Mouse (Mus musculus): Measurements from ENCODE around the gene Tcf23. TPM values are rescaled to one million over a fixed set of nuclear protein-coding genes. Genes with fewer than 3 reads are reported as not detected.
"Not testable (repeated sequence)": the region's sequence is repeated elsewhere in the genome, so short reads cannot be mapped to it uniquely, and the experiment has no call there.

The Tcf23 gene
- polyA plus RNA-seq, 1 experiment from 2014 or later, result not detected

DNA sequence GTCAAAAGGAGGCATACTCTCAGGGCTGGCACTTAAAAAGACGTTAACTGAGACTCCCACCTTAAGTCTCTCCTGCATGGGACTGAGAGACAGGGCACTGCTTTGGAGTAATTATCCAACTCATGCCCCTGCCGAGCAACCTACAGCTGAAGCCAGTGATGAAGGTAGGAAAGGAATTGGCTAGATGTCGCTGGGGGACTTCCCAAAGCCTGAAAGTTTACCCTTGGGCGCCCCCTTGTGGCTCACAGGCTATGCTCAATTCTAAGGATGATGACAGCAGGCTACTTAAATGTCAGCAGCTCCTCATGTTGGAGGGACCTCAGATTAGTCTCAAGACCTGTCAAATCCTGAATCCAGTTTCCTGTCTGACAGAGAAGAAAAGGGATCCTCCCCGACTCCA lies 35.7 kb downstream of the Tcf23 start:
- ChIA-PET POLR2A (interaction anchor here (0.5 to 1.0 kb wide), 3 partner anchors 23 to 115 kb away, joined by 3 to 5 read pairs (median 5); partner anchors contain the start of genes Atraid and Slc5a6), CTCF (interaction anchor here (0.7 to 3.5 kb wide), 25 partner anchors 8 to 86 kb away, joined by 3 to 26 read pairs (median 5); partner anchors contain the start of genes Atraid, Cgref1, Khk and Slc5a6)
- peak; percentile 96 for TF ChIP-seq CTCF (IDR thresholded peaks at IDR 0.05)
- in situ Hi-C loops (cut with MboI; ENCODE audit: low pct_unique_long_range_greater_than_20kb), result loop anchor here (5.0 to 10.0 kb wide), 3 partner anchors 72 to 299 kb away; partner anchors contain the start of gene Mapre3
- H3K27me3 ChIP-seq, result no peaks in the 10 kb centered on the region
- peak; percentile 14 for ATAC-seq
- peak; percentile 44 for DNase-seq (ENCODE audit: low read depth, low spot score)

DNA sequence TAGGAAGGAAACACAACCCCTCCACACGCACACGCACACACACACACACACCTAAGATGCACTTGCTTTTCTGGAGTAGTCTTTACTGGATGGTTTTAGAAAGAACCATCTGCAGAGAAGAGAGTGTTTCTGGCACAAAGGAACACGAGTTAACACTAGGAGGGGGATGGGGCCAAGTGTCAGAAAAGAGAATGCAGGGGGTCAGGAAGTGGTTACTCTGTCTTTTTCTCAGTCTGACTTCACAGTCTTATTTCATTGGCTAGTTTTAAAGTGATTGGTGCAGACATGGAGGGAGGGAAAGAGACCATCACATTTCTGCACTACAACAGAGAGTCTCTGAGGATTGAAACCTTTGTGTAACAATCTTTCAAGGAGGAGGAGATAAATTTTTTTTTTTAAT lies 44.3 kb downstream of the Tcf23 start:
- in situ Hi-C loops (cut with MboI; ENCODE audit: low pct_unique_long_range_greater_than_20kb), result no loop called here
- POLR2A ChIA-PET, result no interaction called here
- DNase-seq (ENCODE audit: low read depth, low spot score) (no peak), ATAC-seq (no peak)
- CTCF ChIA-PET, result interaction anchor here (1.0 to 1.3 kb wide), 2 partner anchors 9 to 37 kb away, joined by 3 to 4 read pairs; no protein-coding TSS in a partner anchor
- TF ChIP-seq CTCF (IDR thresholded peaks at IDR 0.05), result no peak
- H3K27me3 ChIP-seq, result no peaks in the 10 kb centered on the region

DNA sequence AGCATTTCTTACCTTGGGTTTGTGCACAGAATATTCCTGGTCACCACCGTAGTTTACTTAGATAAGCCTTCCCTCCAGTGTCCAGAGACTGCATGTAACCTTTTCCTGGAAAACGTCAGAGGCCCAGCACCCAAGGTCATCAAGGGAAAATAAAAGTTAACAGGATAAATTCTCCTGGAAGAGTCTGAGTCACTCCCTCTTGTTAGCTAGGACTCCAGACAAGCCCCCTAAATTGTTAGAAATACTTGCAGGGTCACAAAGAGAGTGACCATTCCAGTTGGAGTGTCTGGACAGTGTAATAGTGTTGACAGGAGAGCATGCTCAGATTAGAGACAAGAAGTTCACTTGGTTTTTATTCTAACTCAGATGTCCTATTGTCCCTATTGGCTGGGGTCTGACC lies 47.5 kb downstream of the Tcf23 start:
- no peaks in the 10 kb centered on the region for H3K27me3 ChIP-seq
- no peak for TF ChIP-seq CTCF (IDR thresholded peaks at IDR 0.05)
- in situ Hi-C loops (cut with MboI; ENCODE audit: low pct_unique_long_range_greater_than_20kb), result no loop called here
- CTCF ChIA-PET, result interaction anchor here (1.3 to 2.2 kb wide), 2 partner anchors 11 to 28 kb away, joined by 3 to 16 read pairs; no protein-coding TSS in a partner anchor
- DNase-seq (ENCODE audit: low read depth, low spot score) (no peak), ATAC-seq (no peak)
- POLR2A ChIA-PET, result no interaction called here

DNA sequence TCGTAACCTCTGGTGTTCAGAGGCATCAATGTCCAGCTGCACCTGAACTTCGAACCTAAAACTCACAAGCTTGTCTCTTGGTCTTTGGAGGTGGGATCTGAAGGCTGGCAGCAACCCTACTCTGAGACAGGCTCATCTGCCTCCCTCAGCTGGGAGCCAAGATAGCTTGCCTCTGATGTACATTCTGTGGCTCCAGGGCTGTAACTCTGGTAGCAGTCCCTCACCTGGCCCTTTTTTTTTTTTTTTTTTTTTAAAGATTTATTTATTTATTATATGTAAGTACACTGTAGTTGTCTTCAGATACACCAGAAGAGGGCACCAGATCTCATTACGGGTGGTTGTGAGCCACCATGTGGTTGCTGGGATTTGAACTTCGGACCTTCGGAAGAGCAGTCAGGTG lies 53.3 kb downstream of the Tcf23 start:
- DNase-seq (ENCODE audit: low read depth, low spot score); in situ Hi-C loops (cut with MboI; ENCODE audit: low pct_unique_long_range_greater_than_20kb); ATAC-seq; H3K27me3 ChIP-seq; POLR2A ChIA-PET: not testable (repeated sequence)
- CTCF ChIA-PET, result interaction anchor here (1.6 kb wide), 1 partner anchor 17 kb away, joined by 4 read pairs; no protein-coding TSS in a partner anchor
- peak; percentile 10 for TF ChIP-seq CTCF (IDR thresholded peaks at IDR 0.05)

DNA sequence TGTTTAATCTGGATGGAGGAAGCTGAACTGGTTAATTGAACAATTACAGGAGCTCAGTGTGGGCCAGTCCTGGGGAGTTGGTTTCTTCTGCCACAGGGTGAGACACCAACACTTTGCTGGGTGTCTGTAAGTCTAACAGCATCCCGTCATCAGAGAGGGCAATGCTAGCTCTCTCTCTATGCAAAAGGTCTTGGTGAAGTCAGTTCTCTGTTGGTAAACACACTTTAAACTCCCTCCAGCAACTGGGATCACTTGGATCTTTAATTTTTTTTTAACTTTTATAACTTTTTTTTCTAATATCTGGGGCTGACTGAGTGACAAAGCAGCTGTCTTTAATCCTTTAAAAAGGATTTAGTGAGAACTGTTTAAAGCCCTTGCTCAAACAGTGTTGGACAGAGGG lies 54.2 kb downstream of the Tcf23 start:
- ATAC-seq (no peak), DNase-seq (ENCODE audit: low read depth, low spot score) (no peak)
- CTCF ChIA-PET, result no interaction called here
- POLR2A ChIA-PET, result no interaction called here
- no peaks in the 10 kb centered on the region for H3K27me3 ChIP-seq
- TF ChIP-seq CTCF (IDR thresholded peaks at IDR 0.05), result no peak
- in situ Hi-C loops (cut with MboI; ENCODE audit: low pct_unique_long_range_greater_than_20kb), result no loop called here

- TF ChIP-seq CTCF (IDR thresholded peaks at IDR 0.05), result no peak
- POLR2A ChIA-PET, result no interaction called here
- H3K27me3 ChIP-seq, result no peaks in the 10 kb centered on the region
- no peak for ATAC-seq
- CTCF ChIA-PET, result no interaction called here
- DNase-seq (ENCODE audit: low read depth, low spot score), result no peak
- in situ Hi-C loops (cut with MboI; ENCODE audit: low pct_unique_long_range_greater_than_20kb), result no loop called here
Measured at GRCm38 (mm10) chr5:31023254-31023653, 54.8 kb downstream of the Tcf23 start.

- ChIA-PET CTCF (no interaction called here), POLR2A (no interaction called here)
- no peak for TF ChIP-seq CTCF (IDR thresholded peaks at IDR 0.05)
- ATAC-seq (no peak), DNase-seq (ENCODE audit: low read depth, low spot score) (no peak)
- in situ Hi-C loops (cut with MboI; ENCODE audit: low pct_unique_long_range_greater_than_20kb), result no loop called here
- H3K27me3 ChIP-seq, result no peaks in the 10 kb centered on the region
Measured at GRCm38 (mm10) chr5:31024641-31025040, 56.2 kb downstream of the Tcf23 start.

Other genes starting within 250 kb of the Tcf23 start
- 83.2 TPM for gene Mapre3, start 154.0 kb upstream of the Tcf23 start, polyA plus RNA-seq (2021)
- 82.6 TPM for gene Tmem214, start 100.7 kb upstream of the Tcf23 start, polyA plus RNA-seq (2021)
- gene Agbl5, start 80.0 kb upstream of the Tcf23 start, polyA plus RNA-seq (2021), result 34.9 TPM
- 262 TPM for gene Ost4, start 60.9 kb upstream of the Tcf23 start, polyA plus RNA-seq (2021)
- 0.30 TPM for gene Emilin1, start 55.3 kb upstream of the Tcf23 start, polyA plus RNA-seq (2021)
- 45.3 TPM for gene Khk, start 47.2 kb upstream of the Tcf23 start, polyA plus RNA-seq (2021)
- 0.23 TPM for gene Cgref1, start 23.1 kb upstream of the Tcf23 start, polyA plus RNA-seq (2021)
- 226 TPM for gene Preb, start 8.3 kb upstream of the Tcf23 start, polyA plus RNA-seq (2021)
- gene Atraid, start 79.7 kb downstream of the Tcf23 start, polyA plus RNA-seq (2021), result 118 TPM
- gene Slc5a6, start 80.3 kb downstream of the Tcf23 start, polyA plus RNA-seq (2021), result 13.2 TPM
- gene Cad, start 86.1 kb downstream of the Tcf23 start, polyA plus RNA-seq (2021), result 39.8 TPM
- not detected for gene Dnajc5g, start 137.6 kb downstream of the Tcf23 start, polyA plus RNA-seq (2021)
- gene Slc30a3, start 139.6 kb downstream of the Tcf23 start, polyA plus RNA-seq (2021), result 0.06 TPM
- not detected for gene Trim54, start 148.1 kb downstream of the Tcf23 start, polyA plus RNA-seq (2021)
- gene Ucn, start 170.2 kb downstream of the Tcf23 start, polyA plus RNA-seq (2021), result not detected
- 162 TPM for gene Mpv17, start 185.6 kb downstream of the Tcf23 start, polyA plus RNA-seq (2021)
- 3.9 TPM for gene Gm29609, start 211.2 kb downstream of the Tcf23 start, polyA plus RNA-seq (2021)
- gene Gtf3c2, start 211.5 kb downstream of the Tcf23 start, polyA plus RNA-seq (2021), result 63.0 TPM
- 163 TPM for gene Snx17, start 224.6 kb downstream of the Tcf23 start, polyA plus RNA-seq (2021)
- gene Eif2b4, start 224.8 kb downstream of the Tcf23 start, polyA plus RNA-seq (2021), result 78.1 TPM
- 44.0 TPM for gene Zfp513, start 233.6 kb downstream of the Tcf23 start, polyA plus RNA-seq (2021)

Data from Patski (cell line).